Mouse (Mus musculus): ENCODE data around the gene Dnah8. TPM values are rescaled to one million over a fixed set of nuclear protein-coding genes. Genes with fewer than 3 reads are reported as not detected.

Gene Dnah8
- polyA plus RNA-seq, 1 experiment from 2014 or later: 0.67 TPM

Other genes starting within 250 kb of the Dnah8 start
- 41.1 and 43.7 TPM in 2 replicates for gene Btbd9, start 47.9 kb upstream of the Dnah8 start, polyA plus RNA-seq (2014; fragmentation: Nextera tagmentation; extraction: Ambion mirVana)
- gene Glo1, start 2.5 kb downstream of the Dnah8 start, polyA plus RNA-seq (2014; fragmentation: Nextera tagmentation; extraction: Ambion mirVana): 231 and 232 TPM in 2 replicates

Measured in limb, embryonic 11.5 days (tissue).